Mouse (Mus musculus): ENCODE results near the gene Jkamp.

Gene Jkamp

GRCm38 (mm10) chr12:72086166-72086825 is 907 bp downstream of the Jkamp start:
- DNase-seq = peak in 1 of 2 experiments; percentile 42

DNA sequence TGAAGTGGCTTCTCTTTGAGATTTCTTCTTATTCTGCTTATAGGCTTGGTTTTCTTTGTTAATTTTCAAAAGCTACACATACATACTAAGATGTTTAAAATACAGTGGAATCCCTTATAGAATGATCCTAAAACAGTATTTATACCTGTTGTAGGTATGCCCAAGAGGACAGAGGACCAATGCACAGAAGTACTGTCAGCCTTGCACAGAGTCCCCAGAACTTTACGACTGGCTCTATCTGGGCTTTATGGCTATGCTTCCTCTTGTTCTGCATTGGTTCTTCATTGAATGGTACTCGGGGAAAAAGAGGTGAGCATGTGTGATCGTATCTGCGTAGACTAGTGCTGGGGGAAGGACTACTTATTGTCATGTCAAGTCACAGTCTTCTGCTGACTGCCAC is 4.4 kb downstream of the Jkamp start:
- DNase-seq = no peak

DNA sequence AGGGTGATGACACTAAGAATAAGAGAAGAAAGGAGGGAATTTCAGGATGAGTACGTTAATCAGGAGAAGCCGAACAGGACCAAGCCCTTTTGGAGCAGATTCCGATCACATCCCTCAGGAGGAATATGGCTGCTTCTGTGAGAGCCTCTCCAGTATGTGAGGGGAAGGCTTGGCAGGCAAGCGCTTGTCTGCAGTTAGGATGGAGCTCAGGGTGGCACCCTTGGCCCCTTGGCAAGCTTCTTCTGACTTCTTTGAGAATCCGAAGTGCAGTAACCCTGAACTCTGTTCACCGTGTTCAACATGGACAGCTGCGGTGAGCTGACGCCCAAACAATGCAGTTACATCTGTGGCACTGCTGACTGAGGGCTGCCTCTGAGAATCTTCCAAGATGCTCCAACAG is 11.6 kb downstream of the Jkamp start:
- DNase-seq = no peak

- no peak for DNase-seq
Measured at GRCm38 (mm10) chr12:72102776-72103175, 17.4 kb downstream of the Jkamp start.

DNA sequence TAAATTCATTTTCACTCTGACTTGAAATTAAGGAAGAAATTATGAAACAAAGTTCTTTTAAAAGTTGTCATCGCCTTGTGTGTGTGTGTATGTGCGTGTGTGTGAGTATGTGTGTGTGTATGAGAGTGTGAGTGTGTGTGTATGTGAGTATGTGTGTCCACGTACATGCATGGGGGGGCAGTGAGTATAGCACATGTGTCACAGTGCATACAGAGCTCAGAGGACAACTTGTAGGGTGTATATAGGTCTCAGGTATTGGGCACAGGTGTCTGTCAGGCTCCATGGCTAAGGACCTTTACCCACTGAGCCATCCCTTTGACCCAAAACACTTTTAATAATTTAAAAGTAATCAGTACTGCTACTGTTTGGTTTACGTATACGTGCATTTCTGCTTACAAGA is 18.6 kb downstream of the Jkamp start:
- no peak for DNase-seq

DNA sequence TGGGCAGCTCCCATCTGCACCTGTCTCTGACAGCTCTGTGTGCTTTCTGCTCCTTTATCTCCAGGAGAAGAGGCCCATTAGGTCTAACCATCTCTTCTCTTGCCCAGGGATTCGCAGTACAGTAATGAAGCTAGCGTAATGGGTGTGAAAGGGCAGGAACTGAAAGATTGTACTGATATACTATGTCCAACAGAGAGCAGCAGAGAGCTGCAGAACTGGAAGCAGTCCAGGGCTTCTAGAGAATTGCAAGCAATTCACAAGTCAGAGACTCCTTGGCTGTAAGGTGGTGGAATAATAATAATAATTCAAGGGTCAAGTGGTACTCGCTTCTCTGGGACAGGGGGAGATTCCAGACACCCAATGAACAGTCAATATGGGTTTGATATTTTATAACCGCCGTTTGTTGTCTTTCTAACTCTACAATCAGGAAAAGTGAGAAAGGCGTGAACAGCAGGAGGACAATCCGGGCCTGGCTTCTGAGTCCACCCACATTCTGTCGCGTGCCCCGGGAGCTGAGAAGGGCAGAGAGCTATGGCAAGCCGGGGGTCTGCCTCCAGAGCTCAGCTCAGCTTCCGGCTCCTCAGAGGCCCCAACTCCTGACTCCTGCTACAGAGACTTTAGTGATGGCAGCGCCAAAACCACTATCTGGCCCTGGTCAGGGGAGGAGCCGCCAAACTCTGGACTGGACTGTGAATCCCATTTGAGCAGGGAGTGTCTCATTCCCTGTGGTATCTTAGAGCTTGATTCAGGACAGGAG is 19.3 kb downstream of the Jkamp start:
- DNase-seq = peak; percentile 84 to 90

DNA sequence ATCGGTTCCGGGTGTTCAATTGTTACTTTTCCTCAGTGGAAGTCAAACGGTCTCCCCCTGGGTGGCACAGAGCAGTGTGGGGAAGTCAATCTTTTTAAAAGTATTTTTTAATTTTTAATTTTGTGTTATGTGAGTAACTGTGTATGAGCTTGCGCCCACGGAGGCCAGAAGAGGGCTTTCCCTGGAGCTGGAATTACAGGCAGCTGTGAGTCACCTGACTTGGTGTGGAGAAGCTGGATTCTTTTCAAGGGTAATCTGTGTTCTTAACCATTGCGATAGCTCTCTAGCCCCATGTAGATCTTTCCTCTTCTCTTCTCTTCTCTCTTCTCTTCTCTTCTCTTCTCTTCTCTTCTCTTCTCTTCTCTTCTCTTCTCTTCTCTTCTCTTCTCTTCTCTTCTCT is 29.7 kb downstream of the Jkamp start:
- no peak for DNase-seq

GRCm38 (mm10) chr12:72115686-72116345 is 30.4 kb downstream of the Jkamp start:
- no peak for DNase-seq

DNA sequence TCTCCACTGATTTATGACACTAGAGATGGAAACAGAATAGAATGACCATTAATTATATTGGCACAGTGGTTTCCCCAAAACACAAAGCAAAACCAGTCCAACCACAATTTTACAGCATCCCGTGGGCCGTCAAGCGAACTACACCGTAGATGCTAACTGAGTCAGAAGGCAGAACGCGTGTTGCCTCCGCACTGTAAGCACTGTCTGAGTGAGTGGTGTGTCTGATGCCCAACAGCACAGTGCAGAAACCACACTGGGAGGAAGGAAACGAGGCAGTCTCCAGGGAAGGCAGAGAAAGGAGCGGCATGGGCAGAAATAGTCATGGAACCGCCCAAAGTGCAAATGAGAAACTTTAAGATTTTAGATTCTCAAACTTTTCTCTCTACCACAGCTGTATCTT is 43.8 kb downstream of the Jkamp start:
- DNase-seq = no peak

GRCm38 (mm10) chr12:72150786-72151185 is 65.4 kb downstream of the Jkamp start:
- DNase-seq = peak in 1 of 2 experiments; percentile 4
